8 mouse cellular contexts compared by ENCODE assay signal in the genomic region with DNA sequence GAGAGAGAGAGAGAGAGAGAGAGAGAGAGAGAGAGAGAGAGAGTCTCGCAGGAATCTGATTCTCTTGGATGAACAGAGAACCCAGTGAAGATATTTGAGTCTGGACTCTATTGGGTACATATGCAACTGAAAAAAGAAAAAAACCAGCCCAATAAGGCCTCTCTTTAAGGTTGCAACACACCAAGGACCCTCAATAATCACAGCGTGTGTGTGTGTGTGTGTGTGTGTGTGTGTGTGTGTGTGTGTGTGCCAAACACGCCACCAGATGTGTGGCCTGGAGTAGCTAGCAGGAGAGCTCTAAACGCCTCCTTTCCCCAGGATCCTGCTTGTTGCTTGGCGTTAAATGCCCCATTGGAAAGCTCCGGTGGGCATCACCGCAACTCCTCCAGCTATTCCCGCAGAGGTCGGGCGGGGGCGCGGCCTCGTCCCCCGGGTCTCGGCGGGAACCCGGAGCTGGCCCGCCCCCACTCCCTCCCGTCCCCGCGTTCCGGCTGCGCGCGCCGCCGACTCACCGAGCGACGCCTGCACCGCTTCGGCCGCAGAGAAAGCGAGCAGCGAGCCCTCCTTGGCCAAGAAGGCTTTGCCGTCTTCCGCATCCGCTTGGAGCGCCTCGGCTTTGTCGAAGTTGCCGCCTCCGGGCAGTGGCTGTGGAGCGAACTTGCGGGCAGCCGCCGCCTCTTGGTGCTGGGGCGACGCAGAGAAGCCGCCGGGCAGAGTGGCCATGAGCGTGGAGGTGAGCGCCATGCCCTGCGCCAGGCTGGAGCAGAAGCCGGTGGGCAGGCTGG. TPM values are rescaled to one million over a fixed set of nuclear protein-coding genes. Genes with fewer than 3 reads are reported as not detected.
A peak's percentile ranks its signal among the peaks of the same experiment; 100 is the strongest.
DNase-seq lines count a peak whose midpoint lies in the region; ATAC-seq lines count a peak whose summit lies in the region.

No protein-coding gene starts in this region.

- peaks cover 97% of the 10 kb centered on the region for H3K27me3 ChIP-seq in kidney, embryonic 16.5 days (ENCODE audit: insufficient read depth, low read length)
- H3K27me3 ChIP-seq in embryonic facial prominence, embryonic 12.5 days = peaks cover 91% of the 10 kb centered on the region
- H3K27me3 ChIP-seq in intestine, embryonic 14.5 days (replicated peaks; ENCODE audit: control insufficient read depth, insufficient read depth, low read length) = peaks cover 100% of the 10 kb centered on the region
- peaks cover 96% of the 10 kb centered on the region for H3K27me3 ChIP-seq in midbrain, embryonic 12.5 days

- no peak for DNase-seq in kidney, adult 18-20 months
- DNase-seq in intestine, embryonic 14.5 days (ENCODE audit: low spot score) = no peak
- DNase-seq in urinary bladder, adult 18-20 months (ENCODE audit: low spot score in 2 of 2) = no peak
- DNase-seq in left cerebral cortex, postnatal 14 days (ENCODE audit: low spot score in 2 of 2) = no peak
- no peak for DNase-seq in gastrocnemius, adult 18-20 months (ENCODE audit: low spot score)

- no peaks in the 10 kb centered on the region for H3K9me3 ChIP-seq in kidney, embryonic 16.5 days (ENCODE audit: low read length)
- H3K9me3 ChIP-seq in embryonic facial prominence, embryonic 12.5 days = no peaks in the 10 kb centered on the region
- H3K9me3 ChIP-seq in intestine, embryonic 14.5 days (ENCODE audit: control insufficient read depth, low read length) = no peaks in the 10 kb centered on the region
- no peaks in the 10 kb centered on the region for H3K9me3 ChIP-seq in midbrain, embryonic 12.5 days

- H3K4me1 ChIP-seq in kidney, embryonic 16.5 days (ENCODE audit: insufficient read depth, low read length) = peaks cover 33% of the 10 kb centered on the region
- H3K4me1 ChIP-seq in embryonic facial prominence, embryonic 12.5 days = peaks cover 35% of the 10 kb centered on the region
- H3K4me1 ChIP-seq in intestine, embryonic 14.5 days (replicated peaks; ENCODE audit: control insufficient read depth, insufficient read depth, low read length) = peaks cover 15% of the 10 kb centered on the region
- peaks cover 67% of the 10 kb centered on the region for H3K4me1 ChIP-seq in midbrain, embryonic 12.5 days

- intact Hi-C loops in left cerebral cortex, postnatal 14 days (cut with DNase I) = loop anchor here (10.0 kb wide), 1 partner anchor 665 kb away; no protein-coding TSS in a partner anchor

- H3K4me2 ChIP-seq in kidney, embryonic 16.5 days (replicated peaks; ENCODE audit: low read depth, low read length) = peak overlapping the region; percentile 74
- peak overlapping the region; percentile 72 for H3K4me2 ChIP-seq in embryonic facial prominence, embryonic 12.5 days (replicated peaks)
- peak overlapping the region; percentile 64 for H3K4me2 ChIP-seq in intestine, embryonic 14.5 days (ENCODE audit: low read length)
- peak overlapping the region; percentile 63 for H3K4me2 ChIP-seq in midbrain, embryonic 12.5 days (replicated peaks)

- H3K4me3 ChIP-seq in kidney, embryonic 16.5 days (ENCODE audit: low read length) = peak overlapping the region; percentile 50
- peak overlapping the region; percentile 44 for H3K4me3 ChIP-seq in embryonic facial prominence, embryonic 12.5 days
- peak overlapping the region; percentile 42 for H3K4me3 ChIP-seq in intestine, embryonic 14.5 days (ENCODE audit: low read depth, low read length)
- peak overlapping the region; percentile 43 for H3K4me3 ChIP-seq in midbrain, embryonic 12.5 days

- H3K27ac ChIP-seq in kidney, embryonic 16.5 days (ENCODE audit: low read length) = no peak overlapping the region
- H3K27ac ChIP-seq in embryonic facial prominence, embryonic 12.5 days = no peak overlapping the region
- H3K27ac ChIP-seq in intestine, embryonic 14.5 days (ENCODE audit: low read depth) = no peak overlapping the region
- H3K27ac ChIP-seq in midbrain, embryonic 12.5 days (replicated peaks) = peak overlapping the region; percentile 39

- 0 out of 2 replicates have a peak overlapping the region, but pooled peaks have one; percentile 35 for H3K9ac ChIP-seq in kidney, embryonic 16.5 days (replicated peaks; ENCODE audit: low read length)
- H3K9ac ChIP-seq in embryonic facial prominence, embryonic 12.5 days = peak overlapping the region; percentile 51
- H3K9ac ChIP-seq in intestine, embryonic 14.5 days (ENCODE audit: low read length) = no peak overlapping the region; the same call in 1 of the 2 replicates
- H3K9ac ChIP-seq in midbrain, embryonic 12.5 days (replicated peaks) = peak overlapping the region; percentile 37; the same call in 1 of the 2 replicates

- no peaks in the 10 kb centered on the region for H3K36me3 ChIP-seq in kidney, embryonic 16.5 days (ENCODE audit: insufficient read depth, low read length)
- H3K36me3 ChIP-seq in embryonic facial prominence, embryonic 12.5 days = no peaks in the 10 kb centered on the region
- no peaks in the 10 kb centered on the region for H3K36me3 ChIP-seq in intestine, embryonic 14.5 days (ENCODE audit: control insufficient read depth, insufficient read depth, low read length)
- H3K36me3 ChIP-seq in midbrain, embryonic 12.5 days = no peaks in the 10 kb centered on the region

- no peak for ATAC-seq in kidney, embryonic 16.5 days (ENCODE audit: low FRiP score, low TSS enrichment)
- ATAC-seq in embryonic facial prominence, embryonic 12.5 days (ENCODE audit: insufficient number of reproducible peaks, insufficient read depth, low FRiP score, low TSS enrichment) = no peak
- no peak for ATAC-seq in intestine, embryonic 14.5 days (replicated peaks; ENCODE audit: low FRiP score, low TSS enrichment, low read depth)
- no peak for ATAC-seq in midbrain, embryonic 12.5 days (ENCODE audit: low FRiP score, low read depth)

- WGBS in kidney, embryonic 16.5 days = under 1% methylated on average over 54 of the region's 55 CpGs
- 1% methylated on average over 55 of the region's 55 CpGs for WGBS in embryonic facial prominence, embryonic 12.5 days
- under 1% methylated on average over 54 of the region's 55 CpGs for WGBS in intestine, embryonic 14.5 days
- WGBS in midbrain, embryonic 12.5 days = under 1% methylated on average over 53 of the region's 55 CpGs

RNA-seq across cellular contexts. Expression of a gene that starts 1.1 kb away (rescaled TPM):
- 0.22 and 0.23 TPM in 2 replicates for polyA plus RNA-seq in kidney, embryonic 16.5 days (2015; fragmentation: Nextera tagmentation; extraction: Ambion mirVana)
- 2.2 and 3.1 TPM in 2 replicates for polyA plus RNA-seq in embryonic facial prominence, embryonic 12.5 days (2016; fragmentation: Nextera tagmentation; extraction: Ambion mirVana)
- polyA plus RNA-seq in intestine, embryonic 14.5 days (2014; fragmentation: Nextera tagmentation; extraction: Ambion mirVana) = 0.20 TPM in 1 of 2 replicates, not detected in the other
- polyA plus RNA-seq in midbrain, embryonic 12.5 days (2016; fragmentation: Nextera tagmentation; extraction: Ambion mirVana) = 29.7 and 39.2 TPM in 2 replicates
- under 1 TPM in 1 of 2 experiments, not detected in 1; 0.74 TPM for total RNA-seq in left cerebral cortex, postnatal 14 days (2021)
- under 1 TPM; 0.24 to 0.68 TPM for total RNA-seq in gastrocnemius, adult 18-20 months (2021)
